Mouse (Mus musculus): ENCODE measurements around the gene Kif26b.

DNA sequence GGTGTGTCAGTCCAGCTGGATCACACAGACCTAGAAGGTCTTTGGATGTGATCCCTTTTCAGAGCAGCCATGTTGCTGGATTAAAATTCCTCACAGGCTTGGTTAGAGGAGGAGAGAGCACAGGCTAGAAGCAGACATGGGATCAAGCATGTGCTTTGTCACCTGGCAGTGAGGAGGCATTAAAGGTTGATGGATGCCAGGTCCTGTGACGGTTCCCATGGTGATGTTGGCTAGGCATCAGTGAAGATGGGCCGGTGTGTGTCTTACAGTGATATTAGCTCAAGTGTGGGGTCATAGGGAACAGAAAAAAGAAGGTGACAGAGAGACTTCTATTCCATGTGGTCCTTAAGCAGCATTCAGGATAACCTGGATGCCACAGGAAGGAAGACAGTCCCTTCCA is 46.8 kb downstream of the Kif26b start:
- TF ChIP-seq POLR2A (IDR thresholded peaks at IDR 0.05; ENCODE audit: control insufficient read depth, extremely low read depth, insufficient read depth, low read length, poor library complexity) (no peak), CTCF (IDR thresholded peaks at IDR 0.05; ENCODE audit: borderline replicate concordance, control insufficient read depth, extremely low read depth, insufficient read depth, low read length, poor library complexity) (no peak)
